Mouse (Mus musculus) forebrain, embryonic 11.5 days (tissue): ENCODE results near the gene Tnnt3. TPM values are rescaled to one million over a fixed set of nuclear protein-coding genes. Genes with fewer than 3 reads are reported as not detected.

ENCODE experiments used
- ATAC-seq: fragments of 200-750 bp; cut with Nextera tagmentation; replicated peaks from 2 replicates; pipeline ENCODE4 v1.8.0; 2017; ENCODE audit warnings: moderate TSS enrichment; ENCODE audit not compliant: low FRiP score
- DNase-seq: peaks from one replicate; pipeline ENCODE4 v3.0.0-alpha.2; 2017; ENCODE audit warnings: low spot score
- H3K27ac ChIP-seq: fragments of 300-500 bp; sonication (generic); 2 replicates; pipeline ENCODE4 v1.5.1; 2014; ENCODE audit warnings: low read depth, low read length
- H3K27me3 ChIP-seq: fragments of 300-500 bp; sonication (generic); 2 replicates; pipeline ENCODE4 v1.6.1; 2014; ENCODE audit warnings: mild to moderate bottlenecking, low read length, mixed read lengths; ENCODE audit not compliant: control insufficient read depth, insufficient read depth
- H3K36me3 ChIP-seq: fragments of 300-500 bp; sonication (generic); 2 replicates; pipeline ENCODE4 v1.6.1; 2014; ENCODE audit warnings: mild to moderate bottlenecking, low read length, moderate library complexity, mixed read lengths; ENCODE audit not compliant: control insufficient read depth, insufficient read depth
- H3K4me1 ChIP-seq: fragments of 300-500 bp; sonication (generic); replicated peaks from 2 replicates; pipeline ENCODE4 v1.6.1; 2014; ENCODE audit warnings: low read length, mixed read lengths; ENCODE audit not compliant: control insufficient read depth, insufficient read depth
- H3K4me2 ChIP-seq: fragments of 300-500 bp; sonication (generic); 2 replicates; pipeline ENCODE4 v1.6.1; 2014; ENCODE audit warnings: low read depth, mild to moderate bottlenecking, low read length, moderate library complexity, mixed read lengths; ENCODE audit not compliant: severe bottlenecking
- H3K4me3 ChIP-seq: fragments of 300-500 bp; sonication (generic); 2 replicates; pipeline ENCODE4 v1.5.1; 2014; ENCODE audit warnings: low read depth, low read length
- H3K9ac ChIP-seq: fragments of 300-500 bp; sonication (generic); 2 replicates; pipeline ENCODE4 v1.6.1; 2014; ENCODE audit warnings: low read length
- H3K9me3 ChIP-seq: fragments of 300-500 bp; sonication (generic); 2 replicates; pipeline ENCODE4 v1.6.1; 2016; ENCODE audit warnings: low read length, mixed read lengths; ENCODE audit not compliant: control insufficient read depth
- WGBS: fragments of 180-500 bp; shearing (Covaris S2); extraction: QIAGEN DNeasy Blood & Tissue Kit; methylation state at CpG from one replicate; pipeline ENCODE4 v1.1.7; 2014; 5-methylcytosine and 5-hydroxymethylcytosine counted together
- polyA plus RNA-seq: library from polyadenylated mRNA; unstranded; fragments of >200 nt; fragmentation: Nextera tagmentation; extraction: Ambion mirVana; gene quantifications from 2 replicates; pipeline ENCODE4 v1.2.1, GENCODE M21; 2014

Gene Tnnt3
- 1.00 and 1.0 TPM in 2 replicates for polyA plus RNA-seq

- H3K9me3 ChIP-seq: no peaks in the 10 kb centered on the region
- H3K4me1 ChIP-seq: no peaks in the 10 kb centered on the region
- H3K9ac ChIP-seq: no peak within 1 kb of the TSS
- no peak for DNase-seq
- no peaks in the 10 kb centered on the region for H3K36me3 ChIP-seq
- no peak within 1 kb of the TSS for H3K4me3 ChIP-seq
- 70% methylated on average over 2 of the region's 2 CpGs for whole genome bisulfite sequencing
- H3K27me3 ChIP-seq: no peaks in the 10 kb centered on the region
- no peak within 1 kb of the TSS for H3K27ac ChIP-seq
- no peak for ATAC-seq
- H3K4me2 ChIP-seq: no peak within 1 kb of the TSS
These were observed at the start of gene Tnnt3 for GRCm38 (mm10) chr7:142498575-142498974. TSS of gene Tnnt3 (plus strand) at chr7:142498836.

DNA sequence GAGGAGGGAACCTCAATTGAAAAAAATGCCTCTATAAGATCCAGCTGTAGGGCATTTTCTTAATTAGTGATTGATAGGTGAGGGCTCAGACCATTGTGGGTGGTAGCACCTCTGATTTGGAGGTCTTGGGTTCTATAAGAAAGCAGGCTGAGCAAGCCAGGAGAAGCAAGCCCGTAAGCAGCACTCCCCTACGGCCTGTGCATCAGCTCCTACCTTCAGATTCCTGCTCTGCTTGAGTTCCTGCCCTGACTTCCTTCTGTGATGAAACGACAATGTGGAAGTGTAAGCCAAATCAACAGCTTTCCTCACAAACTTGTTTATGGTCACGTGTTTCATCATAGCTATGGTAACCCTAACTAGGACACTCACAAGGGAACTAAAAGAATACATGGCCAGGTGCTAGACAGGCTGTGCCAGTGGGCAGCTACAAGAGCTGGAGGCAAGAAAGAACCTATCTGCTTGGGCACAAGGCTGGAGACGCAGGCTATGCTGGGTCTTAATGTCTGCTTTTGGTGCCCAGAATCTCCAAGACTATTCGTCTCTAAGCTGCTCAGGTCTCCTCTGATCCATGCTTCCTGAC is 49.5 kb upstream of the Tnnt3 start:
- Histone ChIP-seq H3K4me3 (no peak overlapping the region), H3K9ac (no peak overlapping the region), H3K36me3 (no peaks in the 10 kb centered on the region), H3K4me2 (no peak overlapping the region), H3K27ac (no peak overlapping the region), H3K4me1 (no peaks in the 10 kb centered on the region), H3K9me3 (no peaks in the 10 kb centered on the region), H3K27me3 (no peaks in the 10 kb centered on the region)
- ATAC-seq (no peak), DNase-seq (peak; percentile 21)
- 80% methylated on average over 6 of the region's 6 CpGs for WGBS

GRCm38 (mm10) chr7:142454706-142455105 is 43.9 kb upstream of the Tnnt3 start:
- Histone ChIP-seq H3K4me3 (no peak overlapping the region), H3K27me3 (no peaks in the 10 kb centered on the region), H3K9me3 (no peaks in the 10 kb centered on the region), H3K9ac (no peak overlapping the region), H3K4me1 (peaks cover 2% of the 10 kb centered on the region; the same call in 1 of the 2 replicates), H3K4me2 (no peak overlapping the region), H3K27ac (no peak overlapping the region; the same call in 1 of the 2 replicates), H3K36me3 (no peaks in the 10 kb centered on the region)
- DNase-seq (no peak), ATAC-seq (no peak)
- WGBS: 19% methylated on average over 1 of the region's 1 CpGs

- H3K36me3 ChIP-seq: no peaks in the 10 kb centered on the region
- peaks cover 2% of the 10 kb centered on the region; the same call in 1 of the 2 replicates for H3K4me1 ChIP-seq
- ATAC-seq: no peak
- H3K27me3 ChIP-seq: no peaks in the 10 kb centered on the region
- no peak overlapping the region; the same call in 1 of the 2 replicates for H3K9ac ChIP-seq
- no peak overlapping the region; the same call in 1 of the 2 replicates for H3K27ac ChIP-seq
- 63% methylated on average over 2 of the region's 2 CpGs for WGBS
- H3K4me3 ChIP-seq: no peak overlapping the region
- DNase-seq: peak; percentile 41
- no peaks in the 10 kb centered on the region for H3K9me3 ChIP-seq
- no peak overlapping the region for H3K4me2 ChIP-seq
These were observed 43.4 kb upstream of the Tnnt3 start for GRCm38 (mm10) chr7:142455251-142455650.

DNA sequence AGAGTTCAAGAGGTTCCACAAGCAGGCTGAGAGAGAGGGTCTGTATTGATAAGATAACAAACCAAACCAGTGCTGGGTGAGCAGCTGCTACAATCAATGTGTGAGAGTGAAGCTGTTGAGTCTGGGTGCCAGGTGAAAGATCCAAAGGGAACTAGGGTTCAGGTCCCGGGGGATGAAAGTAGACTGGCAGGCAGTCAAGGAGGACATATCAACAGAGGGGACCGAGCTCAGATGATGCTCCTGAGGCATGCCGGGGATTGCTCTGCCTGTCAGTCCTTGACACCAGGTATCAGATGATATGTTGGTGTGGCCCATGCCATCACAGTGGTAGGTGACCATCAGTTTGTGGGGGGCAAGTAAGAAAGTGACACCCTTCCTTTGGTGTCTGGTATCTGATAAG is 41.8 kb upstream of the Tnnt3 start:
- ATAC-seq: no peak
- no peaks in the 10 kb centered on the region for H3K9me3 ChIP-seq
- H3K4me2 ChIP-seq: no peak overlapping the region
- peaks cover 2% of the 10 kb centered on the region; the same call in 1 of the 2 replicates for H3K4me1 ChIP-seq
- no peaks in the 10 kb centered on the region for H3K36me3 ChIP-seq
- H3K9ac ChIP-seq: no peak overlapping the region
- no peak overlapping the region for H3K4me3 ChIP-seq
- H3K27me3 ChIP-seq: no peaks in the 10 kb centered on the region
- DNase-seq: peak; percentile 45
- no peak overlapping the region for H3K27ac ChIP-seq
- WGBS: 94% methylated on average over 3 of the region's 3 CpGs

GRCm38 (mm10) chr7:142457227-142457811 is 41.3 kb upstream of the Tnnt3 start:
- H3K9me3 ChIP-seq: no peaks in the 10 kb centered on the region
- no peak overlapping the region for H3K4me3 ChIP-seq
- DNase-seq: peak; percentile 49
- peak overlapping the region; percentile 65; the same call in 1 of the 2 replicates for H3K27ac ChIP-seq
- no peak for ATAC-seq
- H3K36me3 ChIP-seq: no peaks in the 10 kb centered on the region
- H3K9ac ChIP-seq: no peak overlapping the region
- no peak overlapping the region for H3K4me2 ChIP-seq
- H3K4me1 ChIP-seq: peaks cover 2% of the 10 kb centered on the region; the same call in 1 of the 2 replicates
- no peaks in the 10 kb centered on the region for H3K27me3 ChIP-seq
- WGBS: 21% methylated on average over 3 of the region's 3 CpGs

DNA sequence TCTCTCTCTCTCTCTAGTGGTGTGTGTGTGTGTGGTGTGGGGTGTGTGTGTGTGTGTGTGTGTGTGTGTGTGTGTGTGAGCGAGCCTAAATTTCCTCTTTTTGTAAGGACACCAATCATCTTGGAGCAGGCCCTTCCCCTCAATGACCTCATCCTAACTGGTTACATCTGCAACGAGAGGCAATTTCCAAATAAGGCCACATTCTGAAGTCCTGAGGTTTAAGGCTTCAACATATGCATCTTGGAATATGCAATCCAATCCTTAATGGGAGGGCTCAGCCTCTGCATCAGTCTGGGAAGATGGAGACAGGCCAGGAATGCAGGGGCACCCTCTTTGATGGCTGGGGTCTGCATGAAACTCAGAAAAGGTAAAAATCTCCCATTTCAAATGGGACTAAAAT is 40.6 kb upstream of the Tnnt3 start:
- peaks cover 2% of the 10 kb centered on the region; the same call in 1 of the 2 replicates for H3K4me1 ChIP-seq
- H3K9me3 ChIP-seq: no peaks in the 10 kb centered on the region
- peak; percentile 50 for DNase-seq
- H3K36me3 ChIP-seq: no peaks in the 10 kb centered on the region
- peak overlapping the region; percentile 50; the same call in 1 of the 2 replicates for H3K27ac ChIP-seq
- ATAC-seq: no peak
- WGBS: 47% methylated on average over 2 of the region's 2 CpGs
- no peaks in the 10 kb centered on the region for H3K27me3 ChIP-seq
- no peak overlapping the region for H3K4me2 ChIP-seq
- no peak overlapping the region for H3K9ac ChIP-seq
- H3K4me3 ChIP-seq: no peak overlapping the region

DNA sequence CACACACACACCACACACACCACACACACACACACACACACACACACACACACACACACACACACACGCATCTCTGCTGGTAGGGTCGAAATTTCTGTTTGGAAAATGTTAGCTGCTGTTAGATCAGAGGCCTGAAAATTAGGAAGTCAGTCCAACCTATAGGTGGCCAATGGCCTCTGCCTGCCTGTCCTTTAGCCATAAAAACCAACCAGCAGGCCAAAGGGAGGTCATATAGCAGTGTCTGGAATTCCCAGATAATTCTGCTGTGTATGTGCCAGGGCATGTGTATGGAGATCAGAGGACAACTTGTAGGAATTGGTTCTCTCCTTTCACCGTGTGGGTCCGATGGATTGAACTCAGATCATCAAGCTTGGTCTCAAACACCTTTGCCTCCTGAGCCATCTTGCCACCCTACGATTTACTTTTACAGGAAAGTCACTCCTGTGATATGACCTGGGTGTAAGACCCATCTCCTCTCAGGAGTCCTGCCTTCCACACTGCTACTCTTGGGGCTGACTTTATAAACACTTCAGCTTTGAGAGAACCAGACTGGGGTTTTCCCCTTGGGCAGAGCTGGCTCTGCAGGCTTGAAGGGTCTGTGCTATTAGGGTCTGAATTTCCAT is 39.8 kb upstream of the Tnnt3 start:
- H3K27ac ChIP-seq: no peak overlapping the region
- no peak overlapping the region for H3K4me2 ChIP-seq
- H3K9me3 ChIP-seq: no peaks in the 10 kb centered on the region
- H3K36me3 ChIP-seq: no peaks in the 10 kb centered on the region
- H3K27me3 ChIP-seq: no peaks in the 10 kb centered on the region
- peak; percentile 35 for DNase-seq
- WGBS: 77% methylated on average over 5 of the region's 5 CpGs
- H3K4me3 ChIP-seq: no peak overlapping the region
- no peak for ATAC-seq
- H3K4me1 ChIP-seq: peaks cover 2% of the 10 kb centered on the region; the same call in 1 of the 2 replicates
- H3K9ac ChIP-seq: no peak overlapping the region
